Mouse (Mus musculus) embryonic facial prominence, embryonic 10.5 days (tissue): ENCODE measurements around the gene Nt5c3. TPM values are rescaled to one million over a fixed set of nuclear protein-coding genes. Genes with fewer than 3 reads are reported as not detected.

ENCODE experiments used
- DNase-seq: peaks from one replicate; pipeline ENCODE4 v3.0.0-alpha.2; 2017; ENCODE audit warnings: low spot score
- H3K27ac ChIP-seq: fragments of 300-500 bp; sonication (generic); replicated peaks from 2 replicates; pipeline ENCODE4 v1.5.1; 2016; ENCODE audit warnings: mild to moderate bottlenecking
- H3K27me3 ChIP-seq: fragments of 300-500 bp; sonication (generic); replicated peaks from 2 replicates; pipeline ENCODE4 v1.6.1; 2016; ENCODE audit warnings: low read depth, mild to moderate bottlenecking; ENCODE audit not compliant: poor library complexity, severe bottlenecking
- H3K36me3 ChIP-seq: fragments of 300-500 bp; sonication (generic); replicated peaks from 2 replicates; pipeline ENCODE4 v1.6.1; 2016; ENCODE audit warnings: mild to moderate bottlenecking, moderate library complexity
- H3K4me1 ChIP-seq: fragments of 300-500 bp; sonication (generic); 2 replicates; pipeline ENCODE4 v1.6.1; 2016
- H3K4me3 ChIP-seq: fragments of 300-500 bp; sonication (generic); 2 replicates; pipeline ENCODE4 v1.5.1; 2016; ENCODE audit warnings: mild to moderate bottlenecking, moderate library complexity
- H3K9me3 ChIP-seq: fragments of 300-500 bp; sonication (generic); 2 replicates; pipeline ENCODE4 v1.6.1; 2016; ENCODE audit warnings: mild to moderate bottlenecking
- WGBS: fragments of 180-500 bp; shearing (Covaris S2); methylation state at CpG from one replicate; pipeline ENCODE4 v1.1.7; 2016; 5-methylcytosine and 5-hydroxymethylcytosine counted together
- polyA plus RNA-seq: library from polyadenylated mRNA; unstranded; fragments of >200 nt; fragmentation: Nextera tagmentation; extraction: Ambion mirVana; gene quantifications from 2 replicates; pipeline ENCODE4 v1.2.1, GENCODE M21; 2016

The Nt5c3 gene
- polyA plus RNA-seq, 1 experiment from 2014 or later, result 57.4 TPM

GRCm38 (mm10) chr6:56854803-56855202, 68.9 kb downstream of the Nt5c3 start:
- no peak overlapping the region for H3K27ac ChIP-seq

GRCm38 (mm10) chr6:56850315-56850714, 73.4 kb downstream of the Nt5c3 start:
- Histone ChIP-seq H3K27me3 (no peaks in the 10 kb centered on the region), H3K27ac (no peak overlapping the region), H3K4me1 (no peaks in the 10 kb centered on the region), H3K4me3 (no peak overlapping the region), H3K36me3 (peaks cover 55% of the 10 kb centered on the region), H3K9me3 (no peaks in the 10 kb centered on the region)
- no peak for DNase-seq
- WGBS, result 71% methylated on average over 7 of the region's 7 CpGs

More at GRCm38 (mm10) chr6:56854803-56855202, 68.9 kb downstream of the Nt5c3 start:
- no peak overlapping the region for H3K4me3 ChIP-seq
- peaks cover 62% of the 10 kb centered on the region for H3K36me3 ChIP-seq
- no peaks in the 10 kb centered on the region for H3K9me3 ChIP-seq
- DNase-seq, result no peak
- no peaks in the 10 kb centered on the region for H3K27me3 ChIP-seq
- H3K4me1 ChIP-seq, result no peaks in the 10 kb centered on the region
- WGBS, result 92% methylated on average over 8 of the region's 8 CpGs

- Histone ChIP-seq H3K27me3 (no peaks in the 10 kb centered on the region), H3K4me3 (no peak overlapping the region), H3K4me1 (no peaks in the 10 kb centered on the region), H3K36me3 (peaks cover 57% of the 10 kb centered on the region), H3K27ac (no peak overlapping the region), H3K9me3 (no peaks in the 10 kb centered on the region)
- no peak for DNase-seq
- WGBS, result 90% methylated on average over 3 of the region's 3 CpGs
Observed at GRCm38 (mm10) chr6:56848974-56849373, 74.8 kb downstream of the Nt5c3 start.

GRCm38 (mm10) chr6:56844365-56844764, 79.4 kb downstream of the Nt5c3 start:
- no peak for DNase-seq
- Histone ChIP-seq H3K4me1 (no peaks in the 10 kb centered on the region), H3K4me3 (no peak overlapping the region), H3K27ac (no peak overlapping the region), H3K9me3 (no peaks in the 10 kb centered on the region), H3K36me3 (peaks cover 28% of the 10 kb centered on the region), H3K27me3 (no peaks in the 10 kb centered on the region)
- WGBS, result 91% methylated on average over 2 of the region's 2 CpGs

- DNase-seq, result no peak
- Histone ChIP-seq H3K9me3 (no peaks in the 10 kb centered on the region), H3K36me3 (peaks cover 36% of the 10 kb centered on the region), H3K4me1 (no peaks in the 10 kb centered on the region), H3K27ac (no peak overlapping the region), H3K27me3 (no peaks in the 10 kb centered on the region), H3K4me3 (no peak overlapping the region)
- WGBS, result 88% methylated on average over 3 of the region's 3 CpGs
Observed at GRCm38 (mm10) chr6:56843229-56843628, 80.5 kb downstream of the Nt5c3 start.

GRCm38 (mm10) chr6:56837621-56838020, 86.1 kb downstream of the Nt5c3 start:
- H3K4me3 ChIP-seq, result no peak overlapping the region
- H3K4me1 ChIP-seq, result peaks cover 6% of the 10 kb centered on the region
- no peaks in the 10 kb centered on the region for H3K27me3 ChIP-seq
- H3K36me3 ChIP-seq, result peaks cover 52% of the 10 kb centered on the region
- whole genome bisulfite sequencing, result 92% methylated on average over 3 of the region's 3 CpGs
- DNase-seq, result no peak
- H3K9me3 ChIP-seq, result no peaks in the 10 kb centered on the region
- no peak overlapping the region for H3K27ac ChIP-seq

GRCm38 (mm10) chr6:56837166-56837565, 86.6 kb downstream of the Nt5c3 start:
- H3K36me3 ChIP-seq, result peaks cover 52% of the 10 kb centered on the region
- 93% methylated on average over 12 of the region's 12 CpGs for WGBS

GRCm38 (mm10) chr6:56835532-56835931, 88.2 kb downstream of the Nt5c3 start:
- DNase-seq, result no peak
- Histone ChIP-seq H3K4me3 (no peak overlapping the region), H3K9me3 (no peaks in the 10 kb centered on the region), H3K27ac (no peak overlapping the region), H3K27me3 (no peaks in the 10 kb centered on the region), H3K36me3 (peaks cover 46% of the 10 kb centered on the region), H3K4me1 (peaks cover 14% of the 10 kb centered on the region)
- WGBS, result 88% methylated on average over 10 of the region's 10 CpGs

More at GRCm38 (mm10) chr6:56837166-56837565, 86.6 kb downstream of the Nt5c3 start:
- no peak overlapping the region for H3K4me3 ChIP-seq
- no peaks in the 10 kb centered on the region for H3K27me3 ChIP-seq
- peaks cover 10% of the 10 kb centered on the region for H3K4me1 ChIP-seq
- no peak overlapping the region for H3K27ac ChIP-seq
- DNase-seq, result no peak
- H3K9me3 ChIP-seq, result no peaks in the 10 kb centered on the region

GRCm38 (mm10) chr6:56834769-56835168, 89.0 kb downstream of the Nt5c3 start:
- no peak overlapping the region for H3K4me3 ChIP-seq
- H3K27ac ChIP-seq, result no peak overlapping the region
- DNase-seq, result peak; percentile 17
- WGBS, result 43% methylated on average over 5 of the region's 5 CpGs
- peaks cover 42% of the 10 kb centered on the region for H3K36me3 ChIP-seq
- H3K4me1 ChIP-seq, result peaks cover 14% of the 10 kb centered on the region
- no peaks in the 10 kb centered on the region for H3K27me3 ChIP-seq
- no peaks in the 10 kb centered on the region for H3K9me3 ChIP-seq

- Histone ChIP-seq H3K4me1 (peaks cover 14% of the 10 kb centered on the region), H3K27me3 (no peaks in the 10 kb centered on the region), H3K36me3 (peaks cover 31% of the 10 kb centered on the region), H3K27ac (peak overlapping the region; percentile 91; the same call in 1 of the 2 replicates), H3K9me3 (no peaks in the 10 kb centered on the region), H3K4me3 (peak overlapping the region; percentile 75)
- DNase-seq, result peak; percentile 13
Observed at GRCm38 (mm10) chr6:56832830-56833229, 90.9 kb downstream of the Nt5c3 start.

- H3K27ac ChIP-seq, result peak overlapping the region; percentile 91
- H3K4me1 ChIP-seq, result peaks cover 14% of the 10 kb centered on the region
- H3K27me3 ChIP-seq, result no peaks in the 10 kb centered on the region
- H3K4me3 ChIP-seq, result peak overlapping the region; percentile 75
- DNase-seq, result peak; percentile 61
- no peaks in the 10 kb centered on the region for H3K9me3 ChIP-seq
- 3% methylated on average over 15 of the region's 15 CpGs for WGBS
- H3K36me3 ChIP-seq, result peaks cover 27% of the 10 kb centered on the region
Observed at GRCm38 (mm10) chr6:56832407-56832796, 91.3 kb downstream of the Nt5c3 start.
